Mouse (Mus musculus): ENCODE results near the gene Slc25a15. TPM values are rescaled to one million over a fixed set of nuclear protein-coding genes. Genes with fewer than 3 reads are reported as not detected.

The Slc25a15 gene
- 7.9 TPM for polyA plus RNA-seq (2015; fragmentation: Illumina TruSeq; extraction: RNeasy Lipid Tissue Mini Kit (QIAGEN cat#74804); ENCODE audit: insufficient read depth, low replicate concordance)

DNA sequence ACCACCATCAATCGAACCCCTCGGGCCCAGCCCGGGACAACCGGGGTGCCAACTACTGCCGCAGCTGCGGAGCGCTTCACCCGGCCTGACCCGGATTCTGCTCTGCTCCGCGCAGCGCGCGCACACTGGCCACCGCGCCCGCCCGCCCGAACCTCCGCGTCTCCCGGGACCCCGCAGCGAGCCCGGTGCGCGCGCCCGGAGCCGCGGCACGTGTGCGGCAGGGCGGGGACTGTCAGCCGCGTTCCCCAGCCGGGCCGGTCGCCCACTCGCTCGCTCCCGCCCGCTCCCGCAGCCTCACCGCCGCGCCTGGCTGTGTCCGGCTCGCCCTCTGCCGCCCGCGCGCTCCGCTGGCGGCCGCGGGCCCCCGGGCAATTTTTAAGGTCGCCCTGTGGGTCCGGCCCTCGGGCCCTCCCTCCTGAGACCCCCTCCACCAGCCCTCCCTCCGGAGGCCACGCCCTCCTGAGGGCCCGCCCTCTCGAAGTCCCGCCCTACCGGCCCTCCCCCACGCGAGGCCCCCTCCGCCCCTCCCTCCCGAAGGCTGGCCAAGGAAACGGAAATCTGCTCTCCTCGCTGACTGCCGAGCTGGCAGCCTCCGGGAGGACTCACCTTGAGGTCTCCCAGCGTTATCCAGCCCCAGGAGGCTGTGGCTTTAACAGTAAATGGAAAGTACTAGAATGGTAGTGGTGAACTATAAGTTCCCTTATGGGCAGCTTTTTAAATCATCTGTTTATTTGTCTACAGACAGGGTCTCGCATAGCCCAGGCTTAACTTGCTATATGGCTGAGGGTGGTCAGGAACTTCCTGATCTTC lies at the start of gene Slc25a15:
Slc25a15 (minus strand) TSS at position 456 of the 810 bp plus-strand sequence.

DNA sequence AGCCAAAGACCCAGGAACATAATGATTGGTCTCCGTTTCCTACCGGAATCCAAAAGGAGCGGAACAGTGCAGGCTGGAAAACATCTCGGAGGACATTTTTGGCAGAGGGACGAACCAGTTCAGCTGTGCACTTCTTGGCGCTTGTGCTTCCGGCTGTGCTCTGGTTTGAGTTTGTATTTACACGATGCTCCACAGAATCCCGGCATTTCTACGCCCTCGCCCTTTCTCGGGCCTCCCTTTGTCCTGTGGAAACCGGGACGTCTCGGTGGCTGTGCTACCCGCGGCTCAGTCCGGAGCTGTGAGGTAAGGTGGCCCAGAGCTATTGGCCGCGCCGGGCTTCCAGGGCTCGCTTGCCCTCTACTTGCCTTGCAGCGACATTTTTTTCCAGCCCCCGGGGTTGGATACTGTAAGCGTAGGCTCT lies 12.9 kb upstream of the Slc25a15 start, which contains the start of gene Mrps31:
Mrps31 (plus strand) TSS at position 80 of the 421 bp plus-strand sequence.

Other genes starting within 250 kb of the Slc25a15 start
- gene Nek3, start 232.2 kb downstream of the Slc25a15 start, polyA plus RNA-seq (2015; fragmentation: Illumina TruSeq; extraction: RNeasy Lipid Tissue Mini Kit (QIAGEN cat#74804); ENCODE audit: insufficient read depth, low replicate concordance), result 6.5 TPM
- 9.3 TPM for gene Ckap2, start 212.8 kb downstream of the Slc25a15 start, polyA plus RNA-seq (2015; fragmentation: Illumina TruSeq; extraction: RNeasy Lipid Tissue Mini Kit (QIAGEN cat#74804); ENCODE audit: insufficient read depth, low replicate concordance)
- 24.8 TPM for gene Vps36, start 205.8 kb downstream of the Slc25a15 start, polyA plus RNA-seq (2015; fragmentation: Illumina TruSeq; extraction: RNeasy Lipid Tissue Mini Kit (QIAGEN cat#74804); ENCODE audit: insufficient read depth, low replicate concordance)
- gene Thsd1, start 171.3 kb downstream of the Slc25a15 start, polyA plus RNA-seq (2015; fragmentation: Illumina TruSeq; extraction: RNeasy Lipid Tissue Mini Kit (QIAGEN cat#74804); ENCODE audit: insufficient read depth, low replicate concordance), result 2.6 TPM
- gene Tpte, start 115.2 kb downstream of the Slc25a15 start, polyA plus RNA-seq (2015; fragmentation: Illumina TruSeq; extraction: RNeasy Lipid Tissue Mini Kit (QIAGEN cat#74804); ENCODE audit: insufficient read depth, low replicate concordance), result not detected
- 20.0 TPM for gene Mrps31, start 12.8 kb upstream of the Slc25a15 start, polyA plus RNA-seq (2015; fragmentation: Illumina TruSeq; extraction: RNeasy Lipid Tissue Mini Kit (QIAGEN cat#74804); ENCODE audit: insufficient read depth, low replicate concordance)

Data from spleen, adult 10 weeks (tissue).